Mouse (Mus musculus) right cerebral cortex, postnatal 14 days (tissue): ENCODE results near the gene Igsf9.

ENCODE experiments used
- DNase-seq: peaks from one replicate; pipeline ENCODE4 v3.0.0; 2022

Gene Igsf9

DNA sequence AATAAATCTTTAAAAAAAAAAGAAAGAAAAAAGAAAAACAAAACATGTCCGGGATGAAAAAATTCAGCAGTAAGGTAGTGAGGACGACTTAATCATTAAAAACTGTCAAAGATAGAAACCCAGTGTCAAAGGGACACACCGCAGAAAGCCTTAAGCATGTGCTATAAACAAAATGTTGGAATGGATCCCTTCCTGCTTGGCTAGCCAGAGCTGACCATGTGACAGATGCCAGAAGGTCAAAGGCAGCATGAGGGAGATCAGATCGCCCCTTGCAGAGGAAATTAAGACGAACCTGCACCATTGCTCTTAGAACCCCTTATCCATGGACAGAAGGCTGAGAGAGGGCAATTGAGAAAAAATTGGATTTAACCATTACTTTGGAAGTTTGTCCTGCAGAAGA, 12.2 kb upstream of the Igsf9 start:
- DNase-seq, result no peak

DNA sequence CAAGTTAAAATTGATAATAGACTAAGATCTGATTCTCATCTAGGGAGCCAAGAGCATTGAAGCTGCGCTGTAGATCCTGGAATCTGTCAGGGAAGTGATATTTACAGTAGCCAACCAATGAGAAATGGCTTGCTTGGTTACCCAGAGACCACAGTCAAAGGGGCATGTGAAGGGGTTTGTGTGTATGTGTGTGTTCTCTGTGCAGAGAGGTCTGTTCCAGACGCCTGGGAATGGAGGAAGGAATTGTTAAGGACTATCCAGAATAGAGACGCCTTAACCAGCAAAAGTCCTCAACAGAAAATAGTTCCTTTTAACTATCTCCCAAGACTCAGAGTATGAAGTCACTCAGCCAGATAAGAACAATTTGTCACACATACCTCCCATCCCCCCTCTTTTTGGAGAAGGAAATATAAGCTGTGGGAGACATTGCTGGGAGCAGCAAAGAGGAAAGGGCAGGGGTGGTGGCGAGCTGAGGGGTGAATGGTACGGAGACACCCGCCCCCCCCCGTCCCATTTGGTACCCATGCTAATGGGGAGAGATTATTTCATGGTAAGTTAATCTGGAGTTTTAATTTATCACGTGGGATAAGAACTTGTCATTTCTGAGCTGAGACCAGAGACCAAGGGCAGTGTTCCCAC, 11.7 kb upstream of the Igsf9 start:
- no peak for DNase-seq

DNA sequence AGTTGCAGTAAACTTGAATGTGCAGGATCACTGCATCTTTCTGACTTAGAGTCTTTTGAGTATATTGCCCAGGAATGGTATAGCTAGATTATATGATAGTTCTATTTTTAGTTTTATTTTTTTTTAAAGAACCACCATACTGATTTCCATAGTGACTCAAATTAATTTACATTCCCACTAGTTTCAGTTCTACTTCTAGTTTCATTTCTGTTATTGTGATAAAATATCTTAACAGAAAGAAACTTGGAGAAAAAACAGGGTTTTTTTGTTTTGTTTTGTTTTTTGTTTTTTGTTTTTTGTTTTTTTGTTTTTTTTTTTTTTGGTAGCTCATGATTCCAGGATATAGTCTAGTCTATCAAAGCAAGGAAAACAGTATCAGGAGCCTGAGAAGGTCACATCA, 8.7 kb upstream of the Igsf9 start:
- DNase-seq, result no peak

DNA sequence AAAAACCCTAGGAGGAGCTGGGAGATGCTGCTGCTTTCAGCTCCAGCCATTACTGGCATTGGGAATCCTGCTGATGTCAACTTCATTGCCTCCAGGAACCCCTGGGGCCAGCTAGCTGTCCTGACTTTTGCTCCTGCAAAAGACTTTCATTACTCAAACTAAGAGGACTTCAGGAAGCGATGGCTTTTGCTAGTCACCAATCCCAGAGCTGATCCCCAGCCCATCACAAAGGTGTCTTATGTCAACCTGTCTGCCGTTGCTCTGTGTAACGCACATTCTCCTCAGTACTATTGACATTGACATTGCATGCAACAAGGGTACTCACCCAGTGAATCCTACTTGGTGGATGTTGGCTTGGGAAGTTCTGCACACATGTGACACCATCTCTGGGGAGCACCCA, 7.4 kb upstream of the Igsf9 start:
- DNase-seq, result no peak

DNA sequence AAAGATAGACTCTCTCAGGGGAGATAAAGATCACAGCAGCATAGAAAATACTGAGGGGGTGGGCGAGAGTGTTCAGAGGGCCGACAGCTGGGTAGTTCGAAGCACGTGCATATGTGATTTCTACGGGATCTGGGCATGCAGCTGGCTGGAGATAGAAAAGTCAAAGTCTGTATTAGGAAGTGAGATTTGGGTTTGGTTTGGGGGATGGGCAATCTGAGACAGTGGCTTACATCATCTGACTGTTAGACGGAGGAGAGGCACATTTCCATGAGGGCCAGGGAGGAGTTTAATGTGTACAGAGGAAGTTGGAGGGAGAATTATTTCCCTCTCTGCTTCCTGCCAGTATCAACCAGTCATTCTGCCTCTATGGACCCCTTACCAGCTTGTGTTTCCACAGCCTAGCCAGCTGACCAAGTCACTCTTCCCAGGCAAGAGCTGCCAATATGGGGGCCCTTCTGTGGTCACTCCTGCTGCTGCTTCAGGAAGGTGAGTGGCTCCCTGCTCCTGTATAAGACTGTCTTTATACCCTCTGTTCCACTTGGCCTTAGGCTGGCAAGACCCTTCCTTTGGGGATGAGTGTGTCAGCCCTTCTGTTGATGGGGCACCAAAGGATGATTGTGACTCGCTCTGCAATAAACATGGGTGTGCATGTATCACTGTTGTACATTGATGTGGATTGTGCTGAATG, 6.4 kb upstream of the Igsf9 start, which contains the start of gene Slamf9:
Slamf9 (plus strand) TSS at position 305 of the 688 bp plus-strand sequence.
- DNase-seq, result no peak

DNA sequence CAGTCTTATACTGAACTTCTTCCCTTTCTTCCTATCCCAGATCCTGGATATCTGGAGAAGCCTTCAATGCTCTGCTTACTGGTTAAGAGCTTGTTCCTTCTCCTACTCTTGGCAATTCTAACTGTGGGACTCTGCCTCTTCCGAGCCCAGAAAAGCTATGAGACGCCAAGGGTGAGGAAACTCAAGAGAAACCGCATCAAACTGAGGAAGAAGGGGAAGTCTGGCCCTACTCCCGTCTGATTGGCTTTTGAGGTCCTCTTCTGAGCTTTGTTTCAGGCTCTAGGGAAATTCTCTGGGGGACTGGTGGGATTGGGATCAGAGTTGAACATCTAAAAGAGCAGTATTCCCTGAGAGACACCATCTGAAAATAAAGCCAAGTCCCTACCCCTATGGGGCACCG, 3.6 kb upstream of the Igsf9 start:
- no peak for DNase-seq

DNA sequence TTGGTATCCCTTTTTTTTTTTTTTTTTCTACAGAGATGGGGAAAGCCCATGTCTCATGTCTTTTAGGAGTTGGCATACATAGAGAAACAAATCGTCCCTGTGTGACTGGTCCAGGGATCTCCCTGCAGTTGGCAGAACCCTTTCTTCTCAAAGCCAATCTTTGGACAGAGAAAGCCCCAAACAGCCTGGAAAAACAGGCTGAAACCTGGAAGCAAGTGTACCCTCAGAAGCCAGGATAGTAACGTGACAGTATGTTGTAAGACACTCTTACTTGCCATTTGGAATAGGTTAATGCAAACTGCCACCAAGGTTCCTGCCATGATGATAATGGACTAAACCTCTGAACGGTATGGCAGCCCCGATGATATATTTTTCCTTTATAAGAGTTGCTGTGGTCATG, 1.2 kb upstream of the Igsf9 start:
- DNase-seq, result no peak

DNA sequence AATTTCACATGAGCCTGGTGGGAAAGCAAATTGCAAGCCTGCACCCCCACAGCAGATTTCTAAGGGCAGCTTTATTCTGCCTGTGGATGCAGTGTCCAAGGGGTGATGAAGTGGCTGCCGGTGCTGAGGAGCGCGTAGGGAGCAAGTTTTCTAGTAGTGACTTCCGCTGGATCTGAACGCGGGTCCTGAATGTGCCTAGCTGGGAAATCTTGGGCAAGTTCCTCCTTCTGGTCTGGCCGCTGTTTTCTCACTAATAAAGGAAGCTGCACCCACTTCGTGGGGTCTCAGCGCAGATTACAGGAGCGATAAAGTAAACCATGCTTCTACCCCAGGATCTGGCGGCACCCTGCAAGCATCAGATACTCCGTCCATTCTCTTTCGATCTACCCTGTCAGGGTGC, 477 bp upstream of the Igsf9 start:
- no peak for DNase-seq

DNA sequence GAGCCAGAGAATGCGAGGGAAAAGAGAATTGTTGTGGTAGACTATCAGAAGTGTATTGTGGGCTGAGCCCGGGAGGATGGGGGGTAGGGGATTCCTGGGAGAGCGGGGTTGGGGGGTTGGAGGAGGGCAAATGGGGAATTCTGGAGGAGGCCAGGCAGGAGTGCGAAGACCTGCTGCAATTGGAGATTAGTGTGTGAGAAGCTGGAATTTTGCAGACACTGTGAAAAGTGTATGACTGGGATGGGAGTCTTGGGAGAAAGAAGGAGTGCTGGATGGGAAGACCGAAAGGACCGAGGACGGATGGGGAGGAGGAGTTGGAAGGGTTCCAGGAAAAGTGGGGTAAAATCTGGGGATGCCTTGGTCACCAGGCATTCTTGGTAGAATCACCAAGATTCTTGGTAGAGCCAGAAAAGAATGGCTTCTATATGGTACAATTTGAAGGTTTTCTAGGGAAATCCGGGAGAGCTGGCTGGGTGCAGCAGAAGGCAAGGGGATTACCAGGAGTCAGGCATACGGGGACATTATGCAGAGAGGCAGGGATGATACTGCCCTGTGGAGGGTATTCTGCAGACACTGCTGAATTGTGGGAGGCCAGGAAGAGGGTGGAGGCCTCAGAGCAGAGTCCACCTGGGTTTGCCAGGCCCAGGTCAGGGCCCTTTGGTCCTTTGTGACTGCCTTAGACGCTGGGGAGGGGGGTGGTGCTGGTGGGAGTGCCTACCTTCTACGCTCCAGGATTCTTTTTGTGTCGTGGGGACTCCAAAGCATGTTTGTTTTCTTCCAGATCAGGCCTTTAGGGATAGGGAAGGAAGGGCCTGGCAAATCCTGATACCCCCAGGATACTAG, 1.2 kb downstream of the Igsf9 start:
- no peak for DNase-seq

DNA sequence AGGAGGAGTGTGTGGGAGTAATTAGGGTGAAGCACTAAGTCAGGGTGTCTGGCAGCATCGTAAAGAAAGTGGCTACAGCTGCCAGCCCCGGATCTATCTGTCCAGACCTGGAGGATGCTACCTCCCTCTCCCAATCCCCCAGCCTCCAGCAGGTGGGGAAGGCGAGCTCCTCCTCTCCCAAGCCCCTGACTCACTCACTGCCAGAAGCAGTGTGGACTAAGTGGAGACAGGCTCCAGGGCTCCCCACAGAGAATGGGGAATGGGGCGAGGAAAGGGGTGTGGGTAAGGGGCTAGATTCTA, 1.7 kb downstream of the Igsf9 start:
- DNase-seq, result no peak

DNA sequence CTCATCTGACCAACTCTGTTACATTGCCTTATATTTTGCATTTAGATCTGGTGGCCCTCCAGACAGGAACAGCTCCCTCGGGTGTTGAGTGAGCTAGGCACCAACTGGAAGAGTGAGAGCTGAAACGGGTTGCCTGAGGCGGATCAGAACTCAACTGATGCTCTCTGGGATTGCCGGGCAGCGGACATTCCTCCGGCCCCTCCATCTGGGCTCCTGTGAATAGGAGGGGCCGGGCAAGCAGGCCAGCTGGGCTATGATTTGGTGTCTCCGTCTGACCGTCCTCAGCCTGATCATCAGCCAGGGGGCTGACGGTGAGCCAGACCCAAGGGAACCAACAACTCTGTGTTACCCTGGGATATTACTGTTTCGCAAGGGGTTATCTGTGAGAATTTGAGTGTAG, 2.6 kb downstream of the Igsf9 start:
- DNase-seq, result no peak

DNA sequence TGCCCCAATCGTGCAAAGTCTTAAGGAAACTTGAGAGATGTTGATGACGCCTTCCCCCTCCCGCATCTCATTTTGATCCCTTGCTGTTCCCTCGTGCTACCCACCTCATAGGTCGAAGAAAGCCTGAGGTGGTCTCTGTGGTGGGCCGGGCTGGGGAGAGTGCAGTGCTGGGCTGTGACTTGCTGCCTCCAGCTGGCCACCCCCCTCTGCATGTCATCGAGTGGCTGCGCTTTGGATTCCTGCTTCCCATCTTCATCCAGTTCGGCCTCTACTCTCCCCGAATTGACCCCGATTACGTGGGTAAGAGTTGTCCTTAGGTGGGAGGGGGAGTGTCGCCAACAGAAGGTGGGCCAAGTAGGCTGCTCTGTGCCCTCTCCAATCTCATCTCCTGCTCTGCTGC, 3.1 kb downstream of the Igsf9 start:
- DNase-seq, result no peak

DNA sequence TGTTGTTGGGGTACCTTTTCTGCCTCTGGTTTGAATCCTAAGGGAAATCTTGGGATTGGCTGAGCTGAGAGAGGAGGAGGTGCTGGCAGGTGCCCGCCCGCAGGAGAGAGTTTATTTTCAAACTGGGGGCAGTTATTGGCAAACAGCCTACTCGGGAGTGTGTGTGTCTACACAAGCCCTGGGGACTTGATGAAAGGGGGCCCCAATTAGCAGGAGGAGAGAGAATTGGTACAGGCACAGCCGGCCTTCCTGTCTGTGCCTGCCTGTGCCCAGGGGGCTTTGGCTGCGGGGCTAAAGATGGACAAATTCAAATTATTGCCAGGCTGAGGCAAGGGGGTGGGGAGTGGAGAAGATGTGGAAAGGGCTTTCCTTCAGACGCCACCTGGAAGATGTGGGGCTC, 4.2 kb downstream of the Igsf9 start:
- DNase-seq, result no peak

DNA sequence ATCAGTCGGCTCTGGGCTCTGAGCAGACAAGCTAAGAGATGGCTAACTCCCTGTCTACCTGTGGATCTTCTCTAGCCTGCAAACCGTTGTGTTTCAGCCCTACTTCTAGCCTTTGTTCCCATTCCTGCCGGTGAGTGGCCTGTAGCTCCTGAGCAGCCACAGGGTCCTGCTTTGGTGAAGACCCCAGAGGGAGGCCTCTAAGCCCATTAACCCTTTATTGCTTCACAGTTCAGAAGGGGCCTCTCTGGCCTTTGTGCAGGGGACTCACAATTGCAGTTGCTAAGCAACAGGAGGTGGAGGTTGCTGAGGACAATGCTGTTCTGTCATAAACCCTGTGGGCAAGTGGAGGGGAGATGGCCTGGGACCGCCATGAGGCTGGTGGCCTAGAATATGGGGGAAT, 4.6 kb downstream of the Igsf9 start:
- no peak for DNase-seq

DNA sequence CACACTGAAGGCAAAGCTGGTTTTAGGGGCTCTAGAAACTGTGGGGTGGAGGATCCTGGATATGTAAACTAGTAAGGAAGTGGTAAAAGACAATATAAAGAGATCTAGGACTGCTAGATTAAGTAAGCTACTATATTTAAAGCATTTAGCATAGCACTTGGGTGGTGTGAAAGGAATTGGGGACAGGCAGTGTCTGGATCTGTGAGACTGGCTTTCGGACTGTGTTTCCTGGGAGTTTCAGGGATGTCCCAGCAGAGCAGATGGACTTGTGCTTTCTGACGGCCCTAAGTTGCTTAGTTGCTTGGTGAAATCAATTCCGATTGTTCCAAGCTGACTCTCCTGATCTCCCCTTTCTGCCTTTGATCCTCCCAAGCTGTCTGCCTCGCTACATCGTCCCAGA, 5.1 kb downstream of the Igsf9 start:
- no peak for DNase-seq

DNA sequence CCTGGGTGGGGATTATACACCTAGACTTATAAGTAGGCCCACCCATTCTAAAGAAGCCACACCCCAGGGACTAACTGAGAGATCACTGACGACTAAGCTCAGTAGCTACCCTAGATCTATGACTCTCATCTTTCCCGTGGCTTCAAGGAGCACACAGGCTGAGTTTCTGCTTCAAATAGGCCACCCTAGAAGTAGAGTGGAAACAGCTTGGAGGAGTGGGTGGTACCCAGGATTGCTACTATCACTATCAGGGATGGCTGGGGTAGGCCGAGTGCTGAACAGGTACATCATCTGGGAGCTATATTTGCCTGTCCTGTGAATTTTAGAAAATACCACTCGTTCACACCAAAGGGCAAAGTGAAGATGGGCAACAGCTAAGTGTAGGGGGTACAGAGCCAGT, 6.3 kb downstream of the Igsf9 start:
- no peak for DNase-seq

DNA sequence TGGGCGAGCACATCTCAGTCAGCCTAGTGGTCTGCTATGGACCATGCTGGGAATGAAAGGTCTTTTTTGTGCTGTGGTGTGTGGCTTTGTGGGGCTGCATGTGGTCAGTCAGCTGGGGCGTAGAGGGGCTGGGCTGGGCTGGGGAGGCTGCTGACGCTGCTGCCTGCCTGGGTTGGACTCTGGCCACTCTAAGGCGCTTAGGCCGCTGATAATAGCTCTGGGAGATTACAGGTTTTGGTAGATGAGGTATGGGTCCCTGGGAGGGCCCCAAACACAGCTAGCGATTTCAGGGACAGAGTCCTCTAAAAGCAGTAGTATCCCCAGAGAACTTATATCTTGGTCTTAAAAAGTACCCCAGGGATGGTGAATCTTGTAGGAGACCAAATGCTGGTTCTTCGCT, 7.2 kb downstream of the Igsf9 start:
- no peak for DNase-seq

DNA sequence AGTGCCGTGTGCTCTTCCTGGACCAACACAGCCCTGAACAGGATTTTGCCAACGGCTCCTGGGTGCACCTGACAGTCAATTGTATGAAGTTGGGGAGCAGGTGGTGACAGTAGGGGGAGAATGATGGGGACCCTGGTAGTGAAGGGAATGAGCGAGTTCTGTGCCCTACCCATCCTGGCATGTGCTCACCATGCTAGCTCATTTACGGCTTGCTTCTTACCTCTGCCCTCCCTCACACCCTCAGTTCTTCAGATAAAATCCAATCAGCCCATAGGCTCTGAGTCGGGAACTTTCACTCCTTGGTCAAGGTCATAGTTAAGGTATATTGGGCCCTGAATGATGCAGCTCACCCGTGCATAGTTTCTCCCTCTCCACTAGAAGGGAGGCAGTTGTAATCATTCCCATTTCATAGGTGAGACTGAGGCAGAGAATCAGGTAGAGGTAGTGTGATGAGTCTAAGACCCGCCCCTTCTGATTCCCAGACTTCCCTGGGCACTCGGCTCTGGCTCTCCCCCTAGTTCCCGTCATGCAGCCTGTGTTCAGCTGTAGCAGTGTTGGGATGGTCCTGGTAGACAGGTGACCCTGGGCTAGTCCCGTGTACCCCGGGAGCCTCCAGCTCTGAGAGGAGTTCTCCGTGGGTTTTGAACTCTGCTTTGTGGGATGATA, 8.1 kb downstream of the Igsf9 start:
- no peak for DNase-seq

DNA sequence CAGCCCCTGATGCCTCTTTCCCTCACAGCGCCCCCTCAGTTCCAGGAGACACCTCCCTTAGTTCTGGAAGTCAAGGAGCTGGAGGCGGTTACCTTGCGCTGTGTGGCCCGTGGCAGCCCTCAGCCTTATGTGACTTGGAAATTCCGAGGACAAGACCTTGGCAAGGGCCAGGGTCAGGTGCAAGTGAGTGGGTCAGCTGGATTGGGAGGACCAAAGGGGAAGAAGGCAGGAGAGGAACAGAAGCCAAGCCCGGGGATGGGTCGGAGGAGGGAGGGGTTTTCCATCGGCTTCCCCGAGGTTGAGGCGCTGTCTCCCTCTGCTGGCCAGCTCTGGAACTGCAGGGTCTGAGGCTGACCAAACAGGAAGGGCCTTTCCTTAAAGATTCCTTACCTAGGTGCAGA, 8.7 kb downstream of the Igsf9 start:
- DNase-seq, result peak; percentile 88

DNA sequence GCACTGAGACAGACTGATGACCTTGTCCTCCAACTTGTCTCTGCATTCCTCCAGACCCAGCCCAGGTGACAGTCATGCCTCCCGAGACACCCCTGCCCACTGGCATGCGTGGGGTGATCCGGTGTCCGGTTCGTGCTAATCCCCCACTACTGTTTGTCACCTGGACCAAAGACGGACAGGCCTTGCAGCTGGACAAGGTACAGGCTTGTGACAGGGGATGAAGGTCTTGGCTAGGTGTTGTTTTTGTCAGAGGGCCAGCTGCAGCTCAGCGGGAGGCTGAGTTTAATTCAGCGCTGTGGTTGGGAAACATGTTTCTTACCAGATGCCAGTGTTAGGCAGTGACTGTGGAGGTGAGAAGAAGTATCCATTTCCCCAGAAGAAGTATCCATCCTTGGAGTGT, 10.5 kb downstream of the Igsf9 start:
- no peak for DNase-seq

DNA sequence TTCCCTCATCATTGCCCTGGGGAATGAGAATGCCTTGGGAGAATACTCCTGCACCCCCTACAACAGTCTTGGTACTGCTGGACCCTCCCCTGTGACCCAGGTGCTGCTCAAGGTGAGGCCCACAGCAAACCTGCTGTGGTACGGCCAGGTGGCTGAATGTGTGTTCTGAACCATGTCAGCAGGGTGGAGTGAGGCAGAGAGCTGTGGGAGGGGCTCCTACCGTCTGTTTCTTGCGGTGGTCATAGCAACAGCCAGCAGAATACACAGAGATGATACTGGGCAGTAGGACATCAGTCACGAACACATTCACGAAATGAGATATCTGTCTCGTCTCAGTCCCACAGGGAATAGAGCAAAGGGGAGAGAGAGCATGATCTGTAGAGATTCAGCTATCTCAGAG, 11.9 kb downstream of the Igsf9 start:
- DNase-seq, result no peak

DNA sequence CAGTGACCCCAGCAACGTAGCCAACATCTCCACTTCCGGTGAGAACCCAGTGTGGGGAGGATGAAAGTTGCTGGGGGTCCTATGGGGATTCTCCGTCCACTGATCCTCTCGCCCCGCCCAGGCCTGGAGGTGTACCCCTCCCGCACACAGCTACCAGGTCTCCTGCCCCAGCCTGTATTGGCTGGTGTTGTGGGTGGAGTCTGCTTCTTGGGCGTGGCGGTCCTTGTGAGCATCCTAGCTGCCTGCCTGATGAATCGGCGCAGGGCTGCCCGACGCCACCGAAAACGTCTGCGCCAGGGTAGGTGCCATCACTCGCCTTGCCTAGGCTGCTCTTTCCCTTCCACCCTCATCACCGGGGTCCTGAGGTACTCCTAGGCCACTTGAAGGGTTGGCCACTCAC, 14.4 kb downstream of the Igsf9 start:
- DNase-seq, result no peak

DNA sequence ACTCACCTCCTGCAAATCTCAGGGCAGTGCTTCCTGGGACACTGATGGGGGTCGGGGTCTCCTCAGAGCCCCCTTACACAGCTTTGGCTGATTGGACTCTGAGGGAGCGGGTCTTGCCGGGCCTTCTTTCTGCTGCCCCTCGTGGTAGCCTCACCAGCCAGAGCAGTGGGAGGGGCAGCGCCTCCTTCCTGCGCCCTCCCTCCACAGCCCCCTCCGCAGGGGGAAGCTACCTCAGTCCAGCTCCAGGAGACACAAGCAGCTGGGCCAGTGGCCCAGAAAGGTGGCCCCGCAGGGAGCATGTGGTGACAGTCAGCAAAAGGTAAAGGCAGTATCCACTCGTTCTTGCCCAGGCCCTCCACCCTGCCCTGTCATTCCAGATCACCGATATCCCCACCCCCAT, 15.8 kb downstream of the Igsf9 start:
- no peak for DNase-seq
